Mouse (Mus musculus): ENCODE results near the gene Pou3f4. TPM values are rescaled to one million over a fixed set of nuclear protein-coding genes. Genes with fewer than 3 reads are reported as not detected.

Gene Pou3f4
- total RNA-seq (2023), result not detected

DNA sequence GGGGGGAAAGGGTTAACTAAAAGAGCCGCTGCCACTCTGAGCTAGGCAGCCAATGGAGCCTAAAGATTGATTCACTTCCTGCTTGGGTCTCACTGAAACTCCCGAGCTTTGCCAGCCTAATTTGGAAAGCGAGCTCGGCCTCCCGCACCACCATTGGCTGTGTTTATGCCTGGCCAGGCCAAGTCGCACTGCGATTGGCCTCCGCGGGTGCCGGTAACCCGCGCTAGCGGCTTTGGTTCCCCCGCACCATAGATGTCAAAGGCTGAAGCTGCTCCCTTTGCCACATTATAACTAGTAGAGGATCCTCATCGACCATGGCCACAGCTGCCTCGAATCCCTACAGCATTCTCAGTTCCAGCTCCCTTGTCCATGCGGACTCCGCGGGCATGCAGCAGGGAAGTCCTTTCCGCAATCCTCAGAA, at the start of gene Pou3f4:
Gene Pou3f4, plus strand, starts transcription at position 130 of the 421 bp plus-strand sequence.

Data from neutrophil, adult 59 days (primary cell).